Comparison of ENCODE assay signal across 8 mouse cellular contexts in genomic region chr17:66077437-66077850, GRCm38 (mm10). TPM values are rescaled to one million over a fixed set of nuclear protein-coding genes. Genes with fewer than 3 reads are reported as not detected.
DNase-seq lines count a peak whose midpoint lies in the region; ATAC-seq and TF ChIP-seq lines count a peak whose summit lies in the region.

No protein-coding gene starts in this region.

- H3K36me3 ChIP-seq in heart, postnatal 0 days (replicated peaks; ENCODE audit: control insufficient read depth, insufficient read depth, low read length), result peaks cover 36% of the 10 kb centered on the region
- peaks cover 11% of the 10 kb centered on the region for H3K36me3 ChIP-seq in forebrain, embryonic 16.5 days (ENCODE audit: control insufficient read depth, insufficient read depth)

- no peaks in the 10 kb centered on the region for H3K9me3 ChIP-seq in heart, postnatal 0 days (replicated peaks; ENCODE audit: control insufficient read depth, low read length)
- no peaks in the 10 kb centered on the region for H3K9me3 ChIP-seq in forebrain, embryonic 16.5 days (ENCODE audit: control insufficient read depth, low read length)

- H3K4me1 ChIP-seq in heart, postnatal 0 days (ENCODE audit: control insufficient read depth, insufficient read depth), result peaks cover 3% of the 10 kb centered on the region; the same call in 1 of the 2 replicates
- peaks cover 15% of the 10 kb centered on the region for H3K4me1 ChIP-seq in forebrain, embryonic 16.5 days (replicated peaks; ENCODE audit: control insufficient read depth, insufficient read depth, low read length)

- peak; percentile 22 for ATAC-seq in heart, postnatal 0 days (ENCODE audit: insufficient read depth, low read depth)
- ATAC-seq in forebrain, embryonic 16.5 days, result peak; percentile 62

- H3K9ac ChIP-seq in heart, postnatal 0 days (replicated peaks; ENCODE audit: low read depth, low read length), result peak overlapping the region; percentile 79
- peak overlapping the region; percentile 92 for H3K9ac ChIP-seq in forebrain, embryonic 16.5 days (replicated peaks; ENCODE audit: low read depth, low read length)

- no peak for DNase-seq in heart, postnatal 0 days (ENCODE audit: low spot score)
- no peak for DNase-seq in heart, adult 11 months
- DNase-seq in MN1 (ENCODE audit: low spot score), result peak; percentile 48
- peak; percentile 5 for DNase-seq in lung, postnatal 14 days
- no peak for DNase-seq in ovary, adult 18-20 months (ENCODE audit: low spot score)
- no peak for DNase-seq in thymus, postnatal 4 days
- no peak for DNase-seq in adrenal gland, adult (ENCODE audit: inconsistent age in 2 of 2, low spot score in 1 of 2)

- WGBS in heart, postnatal 0 days, result under 1% methylated on average over 23 of the region's 23 CpGs
- under 1% methylated on average over 23 of the region's 23 CpGs for WGBS in forebrain, embryonic 16.5 days

- H3K27me3 ChIP-seq in heart, postnatal 0 days (ENCODE audit: control insufficient read depth, insufficient read depth, low read length), result no peaks in the 10 kb centered on the region
- no peaks in the 10 kb centered on the region for H3K27me3 ChIP-seq in forebrain, embryonic 16.5 days (replicated peaks; ENCODE audit: control insufficient read depth, insufficient read depth, low read length)

- TF ChIP-seq CTCF in heart, postnatal 0 days (IDR thresholded peaks at IDR 0.05; ENCODE audit: low read depth), result no peak

- no peak for TF ChIP-seq EP300 in heart, postnatal 0 days (IDR thresholded peaks at IDR 0.05; ENCODE audit: low read depth)

- H3K4me2 ChIP-seq in heart, postnatal 0 days (ENCODE audit: low read depth, low read length), result peak overlapping the region; percentile 86
- peak overlapping the region; percentile 84 for H3K4me2 ChIP-seq in forebrain, embryonic 16.5 days (ENCODE audit: low read length)

- H3K4me3 ChIP-seq in heart, postnatal 0 days (ENCODE audit: low read depth, low read length), result peak overlapping the region; percentile 87
- H3K4me3 ChIP-seq in forebrain, embryonic 16.5 days (replicated peaks; ENCODE audit: low read length), result peak overlapping the region; percentile 91

- peak overlapping the region; percentile 88 for H3K27ac ChIP-seq in heart, postnatal 0 days (ENCODE audit: low read depth)
- H3K27ac ChIP-seq in forebrain, embryonic 16.5 days (ENCODE audit: low read length), result peak overlapping the region; percentile 95

RNA-seq across cellular contexts. Expression of gene Ankrd12, which starts 0.6 kb away (rescaled TPM):
- total RNA-seq in heart, postnatal 0 days (2014; rRNA removed; ENCODE audit: low replicate concordance), result 9.8 and 50.7 TPM in 2 replicates
- polyA plus RNA-seq in heart, postnatal 0 days (2015; fragmentation: Nextera tagmentation; extraction: Ambion mirVana), result 18.2 and 19.7 TPM in 2 replicates
- 142 TPM in 2 replicates for polyA plus RNA-seq in forebrain, embryonic 16.5 days (2015; fragmentation: Nextera tagmentation; extraction: Ambion mirVana)

RNA-seq across cellular contexts. Expression of gene Ndufv2, which starts 23.9 kb away (rescaled TPM):
- total RNA-seq in heart, postnatal 0 days (2014; rRNA removed; ENCODE audit: low replicate concordance), result 249 and 285 TPM in 2 replicates
- 1,231 and 1,304 TPM in 2 replicates for polyA plus RNA-seq in heart, postnatal 0 days (2015; fragmentation: Nextera tagmentation; extraction: Ambion mirVana)
- polyA plus RNA-seq in forebrain, embryonic 16.5 days (2015; fragmentation: Nextera tagmentation; extraction: Ambion mirVana), result 332 and 339 TPM in 2 replicates

RNA-seq across cellular contexts. Expression of gene Washc1, which starts 33.9 kb away (rescaled TPM):
- total RNA-seq in heart, postnatal 0 days (2014; rRNA removed; ENCODE audit: low replicate concordance), result 31.7 and 38.3 TPM in 2 replicates
- polyA plus RNA-seq in heart, postnatal 0 days (2015; fragmentation: Nextera tagmentation; extraction: Ambion mirVana), result 28.3 and 31.5 TPM in 2 replicates
- polyA plus RNA-seq in forebrain, embryonic 16.5 days (2015; fragmentation: Nextera tagmentation; extraction: Ambion mirVana), result 44.3 and 52.5 TPM in 2 replicates

RNA-seq across cellular contexts. Expression of gene Ddx11, which starts 45.9 kb away (rescaled TPM):
- total RNA-seq in heart, postnatal 0 days (2014; rRNA removed; ENCODE audit: low replicate concordance), result 8.2 and 11.5 TPM in 2 replicates
- polyA plus RNA-seq in heart, postnatal 0 days (2015; fragmentation: Nextera tagmentation; extraction: Ambion mirVana), result 3.5 and 4.2 TPM in 2 replicates
- 7.8 and 8.7 TPM in 2 replicates for polyA plus RNA-seq in forebrain, embryonic 16.5 days (2015; fragmentation: Nextera tagmentation; extraction: Ambion mirVana)

Comparison
In these comparisons a context has a peak if more than half of its experiments do, and no peak if none do; other contexts are left out.
1. DNase-seq: peak in MN1 (single experiment) and lung, postnatal 14 days (single experiment); none in heart, postnatal 0 days (single experiment), heart, adult 11 months (single experiment), ovary, adult 18-20 months (single experiment), thymus, postnatal 4 days (single experiment) and adrenal gland, adult (0 of 2).